Mouse (Mus musculus) C2C12 (cell line): ENCODE results near the gene Rabggta.

ENCODE experiments used
- CEBPB ChIP-seq: IDR thresholded peaks from one replicate; pipeline ENCODE4 v1.6.1; 2011; ENCODE audit warnings: low read depth, mild to moderate bottlenecking, control low read depth, moderate library complexity
- CTCF ChIP-seq: IDR thresholded peaks from one replicate; pipeline ENCODE4 v1.5.1; 2011; ENCODE audit not compliant: control insufficient read depth, insufficient read depth, insufficient read length
- MAX ChIP-seq: IDR thresholded peaks from one replicate; pipeline ENCODE4 v1.6.1; 2011; ENCODE audit warnings: mild to moderate bottlenecking, control low read depth
- MYOD1 ChIP-seq: IDR thresholded peaks from one replicate; pipeline ENCODE4 v1.6.1; 2011; ENCODE audit warnings: low read depth; ENCODE audit not compliant: control insufficient read depth, insufficient read length
- MYOG ChIP-seq: IDR thresholded peaks from one replicate; pipeline ENCODE4 v1.6.1; 2011; ENCODE audit not compliant: control insufficient read depth, insufficient read length; ENCODE audit errors: extremely low read depth
- USF1 ChIP-seq: IDR thresholded peaks from one replicate; pipeline ENCODE4 v1.6.1; 2011; ENCODE audit warnings: low read depth, mild to moderate bottlenecking, control low read depth, moderate library complexity

DNA sequence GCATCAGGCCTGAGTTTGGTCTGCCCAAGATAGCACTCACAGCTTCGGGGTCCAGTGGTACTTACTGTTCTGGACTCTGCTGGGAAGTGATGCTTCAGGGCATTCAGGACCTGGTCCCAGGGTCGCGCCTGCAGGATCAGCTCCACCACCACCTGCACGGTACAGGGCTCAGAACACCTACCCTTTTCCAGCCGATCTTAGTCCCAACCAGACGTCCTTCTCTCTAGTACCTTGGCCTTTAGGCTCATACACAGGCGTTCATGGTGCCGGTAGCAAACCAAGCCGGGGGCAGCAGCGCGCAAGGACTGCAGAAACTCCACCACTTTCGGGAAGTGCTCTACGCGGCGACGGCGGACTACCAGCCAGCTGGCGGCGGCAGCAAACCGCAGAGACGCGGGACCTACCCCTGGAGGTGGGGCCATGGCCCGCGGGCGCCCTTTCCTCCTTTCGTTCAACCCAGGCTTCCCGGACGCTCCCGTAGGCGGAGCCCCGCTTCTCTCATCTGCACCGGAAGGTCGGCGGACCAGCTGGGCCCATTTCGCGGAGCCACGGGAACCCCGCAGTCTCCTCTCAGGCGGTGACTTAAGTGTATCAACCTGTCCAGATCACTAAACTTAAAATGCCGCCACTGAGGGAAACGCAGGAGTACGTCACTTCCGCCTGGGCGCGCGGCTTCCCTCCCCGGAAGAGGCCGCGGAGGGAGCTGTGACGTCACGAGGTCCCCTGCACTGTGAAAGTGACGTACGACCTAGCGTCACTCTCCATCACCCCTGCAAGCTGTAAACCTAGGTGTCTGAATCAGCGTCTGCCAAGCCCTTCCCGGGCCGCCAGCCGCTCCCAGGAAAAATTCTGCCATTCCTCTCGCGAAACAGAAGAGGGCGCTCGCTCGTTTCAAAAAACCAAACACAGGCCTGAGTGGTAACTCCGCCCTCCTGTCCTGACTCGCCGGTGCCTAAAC is 40.6 kb downstream of the Rabggta start, which contains the start of gene Tinf2:
- TF ChIP-seq CTCF (peak; percentile 15), USF1 (no peak), MAX (no peak), CEBPB (no peak), MYOD1 (no peak), MYOG (no peak)
